Mouse (Mus musculus): ENCODE data around the gene Gatb.
"Not testable (repeated sequence)": the region's sequence is repeated elsewhere in the genome, so short reads cannot be mapped to it uniquely, and the experiment has no call there.

The Gatb gene

DNA sequence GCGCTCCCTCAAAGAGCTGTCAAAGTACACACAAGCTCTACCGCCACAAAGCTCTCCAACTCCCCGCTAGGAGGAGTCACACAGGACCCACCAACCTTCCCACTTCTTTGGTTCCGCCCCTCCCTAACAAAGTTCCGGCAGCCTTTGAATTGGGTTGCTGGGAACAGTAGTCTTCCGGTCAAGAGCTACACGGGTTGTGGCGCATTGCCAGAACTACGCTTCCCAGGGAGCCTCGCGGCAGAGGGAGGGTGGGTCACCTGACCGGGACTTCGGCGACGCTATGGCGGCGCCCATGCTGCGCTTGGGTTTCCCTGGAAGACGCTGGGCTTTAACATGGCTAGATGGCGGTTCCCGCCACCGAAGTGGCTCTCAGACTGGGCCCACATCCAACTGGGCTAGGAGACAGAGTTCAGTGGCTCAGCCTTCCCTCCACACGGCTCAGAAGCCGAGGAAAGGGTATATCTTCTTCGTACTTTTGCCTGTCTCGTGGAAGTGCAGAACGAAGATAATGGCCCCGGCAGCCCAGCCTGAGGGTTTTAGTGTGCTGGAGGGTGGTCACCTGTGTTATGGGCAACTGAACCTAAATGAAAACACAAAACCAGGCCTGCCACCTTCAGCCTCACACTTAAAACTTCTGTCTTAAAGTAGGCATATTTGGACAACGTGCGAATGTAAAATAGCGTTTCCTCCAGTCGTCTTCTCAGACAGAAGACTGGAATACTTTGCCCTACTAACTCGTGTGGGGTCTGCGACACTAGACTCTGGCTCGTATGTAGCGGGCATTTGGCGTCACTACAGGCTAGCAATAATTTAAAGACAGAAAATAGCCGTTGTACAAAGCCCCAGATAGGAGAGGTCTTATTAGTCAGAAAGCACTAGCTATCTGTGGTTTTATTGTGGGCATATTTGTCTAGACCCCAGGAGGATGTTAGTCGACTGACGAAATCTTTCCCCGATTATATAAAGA is at the start of gene Gatb:
TSS of gene Gatb (plus strand) at position 256 of the 967 bp plus-strand sequence.
- DNase-seq, result peak; percentile 99 to 100

DNA sequence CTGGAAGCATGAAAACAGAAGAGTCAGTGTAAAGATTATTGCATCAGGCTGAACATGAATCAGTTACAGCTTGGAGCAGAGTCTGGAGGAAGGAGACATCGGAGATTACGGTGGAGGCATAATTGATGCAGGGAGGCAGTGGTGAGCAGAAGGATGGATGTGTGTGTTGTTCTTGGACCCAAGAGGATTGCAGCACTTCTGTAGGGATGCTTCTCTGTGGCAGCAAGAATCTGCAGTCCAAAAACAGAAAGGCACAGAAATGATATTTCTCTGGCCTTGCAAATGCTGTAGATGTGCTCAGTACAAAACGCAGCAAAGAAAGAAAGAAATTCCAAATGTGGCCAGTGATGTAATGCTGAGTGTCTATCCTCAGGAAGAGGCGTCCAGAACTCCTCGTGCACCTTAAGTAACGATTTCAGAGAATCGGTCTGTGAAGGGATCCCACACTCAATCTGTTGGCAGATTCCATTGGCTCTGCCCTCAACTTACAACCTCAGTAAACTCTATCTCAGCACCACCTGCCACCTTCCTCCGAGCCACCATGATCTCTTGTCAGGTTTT is 43.2 kb upstream of the Gatb start:
- DNase-seq, result no peak

DNA sequence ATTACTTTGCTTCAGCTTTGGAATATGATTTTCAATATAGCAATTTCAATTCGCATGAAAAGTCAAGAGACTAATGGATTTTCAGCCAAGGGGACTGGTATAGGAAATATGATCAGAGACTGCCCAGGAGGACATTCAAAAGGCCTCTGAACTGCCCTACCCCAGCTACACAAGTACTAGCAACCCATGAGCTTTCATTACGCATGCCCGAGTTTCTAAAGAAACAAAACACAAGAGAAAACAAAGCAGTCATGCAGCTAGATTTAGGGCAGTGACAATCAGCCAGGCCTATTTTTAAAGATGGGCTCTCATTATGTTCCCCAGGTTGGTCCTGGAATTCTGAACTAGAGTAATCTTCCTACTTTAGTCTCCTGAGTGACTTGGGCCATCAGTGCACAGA is 41.5 kb upstream of the Gatb start:
- DNase-seq, result no peak

DNA sequence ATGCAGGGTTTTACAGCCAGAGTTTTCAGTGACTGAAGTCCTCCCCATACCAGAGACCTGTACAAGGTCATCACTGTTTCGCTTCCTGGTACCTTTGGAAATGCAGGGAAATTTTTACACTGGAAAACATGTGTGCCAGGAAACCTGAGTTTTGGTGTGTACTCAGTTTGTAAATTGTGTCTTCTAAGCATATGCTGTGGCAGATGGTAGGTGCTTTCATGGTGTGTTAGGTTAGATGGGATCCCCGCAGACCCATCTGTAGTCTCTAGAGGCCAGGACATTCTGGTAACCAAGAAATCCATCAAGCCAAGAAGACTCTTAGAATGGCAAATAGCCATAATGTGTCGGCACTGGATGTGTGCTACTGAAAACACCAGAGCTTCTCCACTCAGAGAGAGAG is 38.9 kb upstream of the Gatb start:
- DNase-seq, result peak; percentile 58 to 67

DNA sequence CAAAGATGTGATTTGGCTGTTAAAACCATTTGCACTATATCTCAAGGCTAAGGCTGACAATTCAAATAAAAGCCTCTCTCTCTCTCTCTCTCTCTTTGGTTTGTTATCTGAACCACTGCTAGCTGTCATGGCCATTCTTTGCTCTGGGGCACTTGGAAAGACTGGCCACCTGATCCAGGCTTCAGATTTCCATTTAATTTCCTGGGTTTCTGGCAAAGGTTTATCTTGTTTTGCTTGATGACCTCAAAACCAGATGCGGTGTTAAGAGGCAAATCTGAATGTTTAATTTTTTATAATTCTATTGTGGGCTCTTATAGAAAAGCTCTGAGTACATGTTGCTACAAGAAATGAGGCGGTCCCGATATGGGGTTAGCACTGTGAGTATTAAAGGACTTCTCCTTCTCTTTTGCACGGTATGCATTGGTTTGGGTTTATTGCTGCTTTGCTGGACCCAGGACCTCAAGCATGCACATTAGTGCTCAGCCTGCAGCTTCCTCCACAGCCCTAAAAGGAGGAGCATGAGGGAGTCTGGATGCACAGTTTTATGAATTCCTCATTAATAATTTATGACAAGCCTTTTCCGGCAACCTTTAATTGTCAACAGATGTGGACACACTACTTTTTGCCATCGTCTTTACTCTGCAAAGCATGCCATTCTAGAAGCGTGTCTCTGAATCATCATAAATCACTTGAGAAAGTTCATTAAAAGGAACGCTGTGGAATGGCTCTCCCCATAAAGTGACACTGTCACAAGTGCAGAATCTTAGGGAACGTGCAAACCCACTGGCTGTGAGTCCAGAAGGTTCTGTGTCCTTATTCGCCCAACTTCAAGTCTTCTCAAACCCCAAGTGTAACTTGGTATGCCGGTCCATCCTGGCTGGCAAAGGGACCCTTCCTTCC is 38.0 kb upstream of the Gatb start:
- DNase-seq, result no peak

DNA sequence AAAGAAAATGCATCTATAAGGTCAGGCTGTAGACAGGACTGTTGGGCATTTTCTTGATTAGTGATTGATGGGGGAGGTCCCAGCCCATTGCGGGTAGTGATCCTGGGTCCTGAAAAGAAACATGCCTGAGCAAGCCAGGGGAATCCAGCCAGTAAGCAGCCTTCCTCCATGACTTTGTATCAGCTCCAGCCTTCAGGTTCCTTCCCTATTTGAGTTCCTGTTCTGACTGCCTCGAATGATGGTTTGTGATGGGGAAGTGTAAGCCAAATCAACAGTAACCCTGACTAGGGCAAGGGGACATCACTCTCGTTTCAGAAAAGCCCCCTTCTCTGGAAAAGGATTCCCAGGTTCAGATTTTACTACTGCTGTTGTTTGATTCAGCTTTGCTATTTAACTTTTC is 31.2 kb upstream of the Gatb start:
- no peak for DNase-seq

DNA sequence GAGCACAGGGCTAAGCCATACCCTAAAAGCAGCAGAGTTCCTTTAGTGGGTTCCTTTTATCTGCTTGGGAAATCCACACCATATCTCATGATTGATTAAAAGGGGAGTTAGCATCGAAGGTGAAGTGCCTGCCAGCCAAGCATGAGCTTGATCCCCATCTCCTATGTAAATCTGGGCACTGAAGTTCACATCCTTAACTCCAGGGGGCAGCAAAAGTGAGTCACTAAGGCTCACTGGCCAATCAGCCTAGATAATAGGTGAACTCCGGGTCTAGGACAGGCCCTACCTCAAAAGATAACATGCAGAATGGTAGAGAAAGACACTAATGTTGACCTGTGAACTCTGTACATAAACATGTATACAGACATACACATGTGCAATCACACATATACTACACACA is 30.3 kb upstream of the Gatb start:
- DNase-seq, result peak in 1 of 2 experiments; percentile 40

DNA sequence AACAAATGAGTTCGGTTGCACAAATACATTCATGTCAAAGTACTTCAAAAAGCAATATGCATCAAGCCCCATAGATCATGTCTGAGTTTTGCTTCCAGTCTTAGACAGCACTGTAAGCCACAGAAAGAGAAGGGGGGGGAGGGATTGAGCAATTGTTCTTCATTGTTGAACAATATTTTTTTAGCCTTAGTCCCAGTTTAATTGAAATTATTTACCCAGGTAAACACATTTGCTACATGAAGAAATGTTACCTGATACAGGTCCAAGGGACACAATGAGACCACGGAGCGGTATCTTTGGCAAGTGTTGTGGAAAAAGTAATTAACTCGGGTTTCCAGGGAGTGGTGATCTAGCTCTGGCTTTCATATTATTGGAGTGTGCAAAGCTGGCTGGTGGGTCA is 23.6 kb upstream of the Gatb start:
- no peak for DNase-seq

DNA sequence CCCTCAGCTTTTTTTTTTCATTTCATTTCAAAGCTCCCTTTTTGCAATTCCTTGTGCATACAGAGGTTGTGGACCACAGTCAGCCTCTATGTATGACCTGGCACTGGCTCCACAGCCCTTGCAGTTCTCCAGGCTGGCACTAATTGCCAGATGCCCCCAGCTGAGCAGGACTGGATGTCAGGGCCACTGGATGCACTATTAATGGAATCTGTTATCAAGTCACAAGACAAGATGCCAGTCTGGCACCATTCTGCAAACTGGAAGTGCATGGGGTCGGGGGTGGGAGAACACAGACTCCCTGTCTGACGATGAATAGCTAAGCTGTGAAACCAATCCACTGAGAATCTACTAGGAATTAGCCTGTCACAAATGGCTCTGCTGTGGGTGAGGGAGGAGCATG is 22.6 kb upstream of the Gatb start:
- DNase-seq, result no peak

DNA sequence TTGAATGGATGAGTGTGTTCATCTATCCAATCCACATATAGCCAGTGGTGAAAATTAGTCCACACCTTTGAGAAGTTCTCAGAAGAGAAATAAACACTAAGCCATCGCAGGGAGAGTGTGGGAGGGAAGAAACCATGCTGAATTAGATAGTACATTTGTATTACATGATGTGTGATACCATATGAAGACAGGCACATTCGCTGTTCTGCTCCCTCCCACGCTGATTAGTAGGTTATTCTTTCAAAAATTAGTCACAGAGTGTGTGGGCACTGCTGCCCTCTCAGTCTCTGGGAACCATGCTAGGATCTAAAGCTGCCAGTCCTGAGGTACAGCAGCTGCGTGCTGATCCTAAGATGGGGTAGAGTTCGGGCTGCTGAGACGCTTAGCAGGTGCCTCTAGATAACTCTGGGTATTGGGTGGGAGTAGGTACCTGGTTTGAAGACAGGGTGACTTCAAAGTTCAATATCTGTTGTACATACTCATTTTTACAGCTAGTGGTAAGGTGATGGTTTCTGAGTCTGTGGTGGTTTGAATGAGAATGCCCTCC is 20.1 kb upstream of the Gatb start:
- no peak for DNase-seq

DNA sequence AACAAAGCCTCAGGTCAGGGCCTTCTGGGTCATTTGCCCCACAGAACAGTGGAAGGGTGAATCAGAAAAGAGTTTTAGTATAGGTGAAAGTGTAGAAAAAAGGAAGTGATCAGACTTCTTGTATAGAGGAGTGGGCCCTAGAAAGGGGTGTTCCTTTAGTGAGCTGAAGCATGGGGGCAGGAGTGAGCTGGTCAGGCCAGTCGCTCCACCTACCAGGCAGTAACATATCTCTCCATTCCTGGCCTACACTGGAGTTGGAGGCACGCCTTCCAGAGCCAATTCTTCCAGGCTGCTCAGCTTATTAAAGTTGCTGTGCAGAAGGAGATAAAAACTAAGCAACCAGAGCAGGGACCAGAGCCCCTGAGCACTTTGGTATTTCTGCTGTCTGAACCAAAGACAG is 9.3 kb upstream of the Gatb start:
- no peak for DNase-seq

DNA sequence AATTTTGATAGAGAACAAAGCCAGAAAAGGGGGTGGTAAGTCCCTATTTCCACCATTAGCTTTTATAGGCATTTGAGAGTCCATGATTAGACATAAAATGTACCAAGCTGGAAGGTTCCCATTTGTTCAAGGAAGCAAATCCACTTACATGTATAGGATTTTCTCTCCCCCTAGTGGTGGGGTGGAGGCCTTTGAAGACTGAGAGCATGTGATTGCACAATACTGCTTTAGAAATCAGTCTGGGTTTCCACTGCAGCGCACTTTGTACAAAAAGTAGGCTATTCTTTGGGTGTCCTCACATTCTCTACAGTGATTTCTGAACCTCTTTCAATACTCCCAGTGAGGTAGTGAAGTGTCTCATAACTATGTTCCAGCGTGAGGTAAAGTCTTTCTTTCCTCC is 2.6 kb upstream of the Gatb start:
- DNase-seq, result peak; percentile 58 to 76

DNA sequence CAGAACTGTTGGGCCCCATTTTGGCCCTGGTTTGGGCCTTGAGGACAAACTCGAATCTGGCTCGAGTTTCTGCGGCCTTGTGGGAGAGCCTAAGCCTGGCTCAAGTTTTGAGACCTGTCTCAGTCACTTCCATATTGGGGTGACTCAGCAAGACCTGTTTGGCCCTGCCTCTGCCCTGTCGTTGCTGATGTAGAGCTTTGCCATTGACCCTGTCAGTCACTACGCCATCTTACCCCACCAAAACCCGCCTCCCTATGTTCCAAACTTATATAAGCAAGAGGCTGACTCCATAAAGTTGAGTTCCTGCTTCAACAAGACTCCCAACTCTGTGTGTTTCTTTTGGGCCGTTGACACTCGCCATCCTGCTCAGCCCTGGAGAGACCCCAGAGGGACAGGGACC is 1.4 kb upstream of the Gatb start:
- DNase-seq, result not testable (repeated sequence)

DNA sequence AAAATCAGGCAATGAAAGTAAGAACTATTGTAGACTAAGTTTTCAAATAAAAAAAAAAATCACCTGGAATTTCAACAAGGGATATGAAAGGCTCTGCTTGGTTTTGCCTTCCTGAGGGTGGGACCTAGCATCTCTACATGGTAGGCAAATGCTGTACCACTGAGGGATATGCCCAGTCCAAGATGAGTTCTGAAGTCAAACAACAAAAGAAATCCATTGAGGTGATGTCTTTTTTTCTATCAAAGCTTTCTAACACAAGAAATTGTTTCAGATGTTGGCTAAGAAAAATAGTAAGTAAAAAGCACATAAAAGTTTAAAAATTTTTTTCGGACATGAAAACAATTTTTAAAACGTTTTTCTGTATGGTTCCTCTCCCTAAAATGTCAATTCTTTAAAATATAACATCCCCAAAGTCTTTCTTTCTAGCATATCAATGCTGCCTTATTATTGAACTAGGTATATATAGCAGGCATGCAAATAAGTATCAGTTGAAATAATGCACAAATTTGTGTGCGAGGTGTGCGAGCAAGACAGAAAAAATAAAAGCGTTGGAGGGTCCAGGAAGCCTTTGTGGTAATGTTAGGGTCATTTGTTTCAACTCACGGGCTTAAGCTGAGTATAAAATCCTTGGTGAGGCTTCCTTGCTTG is 579 bp upstream of the Gatb start:
- DNase-seq, result no peak

DNA sequence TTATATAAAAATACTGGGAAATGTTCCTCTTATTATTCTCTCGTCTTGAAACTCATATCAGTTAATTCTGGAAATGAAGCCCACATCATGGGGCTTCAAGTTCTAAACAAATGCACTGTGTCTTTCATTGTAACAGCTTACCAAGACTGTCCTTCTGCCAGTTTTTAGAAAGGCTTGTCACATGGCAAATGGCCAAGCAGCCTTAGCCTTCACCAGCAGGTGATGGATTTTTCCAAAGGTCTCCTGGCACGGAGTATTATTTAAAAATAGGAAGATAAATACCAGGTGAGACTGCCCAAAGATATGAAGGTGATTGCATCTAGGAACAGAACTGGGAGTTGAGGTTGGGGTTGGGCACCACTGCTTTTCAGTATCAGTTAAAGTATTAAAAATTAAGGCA is 8.8 kb downstream of the Gatb start:
- DNase-seq, result peak; percentile 56 to 80

DNA sequence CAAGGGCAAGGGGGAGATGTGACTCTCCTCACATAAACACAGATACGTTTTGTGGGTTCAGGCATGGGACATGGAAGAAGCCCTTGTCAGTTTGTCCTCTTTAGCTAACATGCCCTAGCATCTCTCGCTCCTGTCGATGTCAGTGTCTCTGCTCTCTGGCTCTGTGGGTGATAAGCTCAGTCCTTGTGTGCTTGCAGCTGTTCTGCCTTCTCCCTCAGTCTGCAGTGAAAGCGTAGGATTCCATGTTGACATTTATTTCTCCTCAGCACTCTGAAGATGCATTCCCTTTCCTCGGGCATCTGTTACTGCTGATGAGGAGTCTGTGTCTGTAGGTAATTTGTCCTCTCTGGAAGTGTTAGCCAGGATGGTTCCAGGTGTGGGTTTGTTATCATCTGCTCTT is 9.3 kb downstream of the Gatb start:
- DNase-seq, result peak in 1 of 2 experiments; percentile 34

DNA sequence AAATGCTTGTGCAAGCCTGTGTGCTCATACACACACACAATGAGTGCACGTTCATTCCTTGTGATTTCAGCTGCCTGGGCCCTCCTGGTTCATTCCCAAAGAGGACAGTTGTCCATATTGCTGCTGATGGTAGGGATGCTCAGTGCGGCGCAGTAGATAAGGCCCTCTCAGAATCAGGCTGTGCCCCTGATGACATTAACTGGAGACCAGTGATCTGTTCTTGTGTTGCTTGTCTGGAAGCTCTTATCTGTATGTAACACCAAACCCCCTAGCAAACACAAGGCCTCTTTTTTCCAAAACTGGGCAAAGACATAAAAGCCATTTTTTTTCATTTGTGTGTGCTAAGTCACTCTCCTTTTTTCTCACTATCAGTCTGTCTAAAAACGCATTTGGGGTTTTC is 11.0 kb downstream of the Gatb start:
- DNase-seq, result no peak

DNA sequence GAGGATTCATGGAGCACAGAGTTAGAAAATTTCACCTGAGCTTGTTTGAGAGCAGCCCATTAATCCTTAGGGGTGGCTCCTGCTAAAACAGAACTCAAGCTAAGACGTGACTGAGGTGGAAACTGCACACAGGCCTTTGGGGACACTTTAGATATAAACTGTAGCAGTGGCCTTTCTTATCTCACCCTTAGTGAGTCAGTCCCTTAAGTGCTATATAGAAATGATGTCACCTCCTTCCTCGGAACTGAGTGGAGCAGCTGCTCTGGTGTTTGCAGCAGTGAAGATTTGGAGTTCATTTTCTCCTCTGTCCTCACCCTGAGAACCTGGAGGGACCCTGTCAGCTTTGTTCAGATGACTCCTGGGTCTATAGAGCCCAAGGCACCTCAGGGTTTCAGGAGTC is 14.8 kb downstream of the Gatb start:
- DNase-seq, result no peak

DNA sequence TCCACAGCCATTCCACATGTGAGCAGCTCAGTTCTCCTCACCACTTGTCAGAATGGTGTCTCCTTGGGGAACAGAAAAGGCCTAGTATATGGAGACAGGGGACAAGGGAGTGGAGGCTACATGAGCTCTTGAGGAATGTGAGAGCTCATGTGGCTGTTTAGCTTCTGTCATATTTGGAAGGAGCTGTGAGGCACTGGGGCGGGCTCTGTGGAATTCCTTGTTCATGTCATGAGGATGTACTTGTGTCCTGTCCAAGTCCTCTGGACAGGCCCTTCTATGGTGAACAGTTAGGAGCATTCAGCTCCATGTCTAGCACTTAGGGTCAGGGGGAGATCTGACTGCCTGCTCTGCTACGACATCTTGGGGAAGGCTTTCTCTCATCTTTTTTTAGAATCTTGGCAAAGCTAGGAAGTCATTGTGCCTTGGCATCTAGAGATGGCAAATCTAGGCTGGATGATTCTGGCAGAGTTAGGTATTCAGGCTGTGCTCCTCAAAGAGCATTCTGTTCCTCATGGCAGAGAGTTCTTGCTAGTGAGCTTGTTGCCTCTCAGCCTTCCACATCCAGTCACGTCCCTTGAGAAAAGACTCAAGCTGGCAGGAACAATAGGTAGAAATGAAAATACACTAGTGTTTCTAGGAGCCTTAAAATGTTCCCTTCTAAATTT is 16.3 kb downstream of the Gatb start:
- DNase-seq, result peak; percentile 39 to 49

DNA sequence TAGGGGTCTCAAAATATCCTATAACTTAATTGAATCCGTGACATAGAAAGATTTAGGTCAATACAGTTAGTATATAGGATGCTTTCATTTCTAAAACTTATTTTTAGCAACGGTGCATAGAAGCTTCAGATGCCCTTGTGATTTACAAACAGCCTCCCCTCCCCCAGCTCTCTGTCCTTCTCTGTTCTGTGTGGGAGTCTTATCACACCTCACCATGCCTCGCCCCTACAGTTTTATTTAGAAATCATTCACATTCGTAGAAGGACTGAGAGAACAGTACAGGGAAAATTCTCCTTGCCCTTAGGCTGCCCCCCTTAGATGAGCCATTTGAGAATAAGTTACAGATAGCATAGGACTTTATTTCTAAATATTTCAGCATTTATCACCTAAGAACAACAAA is 18.1 kb downstream of the Gatb start:
- DNase-seq, result no peak

DNA sequence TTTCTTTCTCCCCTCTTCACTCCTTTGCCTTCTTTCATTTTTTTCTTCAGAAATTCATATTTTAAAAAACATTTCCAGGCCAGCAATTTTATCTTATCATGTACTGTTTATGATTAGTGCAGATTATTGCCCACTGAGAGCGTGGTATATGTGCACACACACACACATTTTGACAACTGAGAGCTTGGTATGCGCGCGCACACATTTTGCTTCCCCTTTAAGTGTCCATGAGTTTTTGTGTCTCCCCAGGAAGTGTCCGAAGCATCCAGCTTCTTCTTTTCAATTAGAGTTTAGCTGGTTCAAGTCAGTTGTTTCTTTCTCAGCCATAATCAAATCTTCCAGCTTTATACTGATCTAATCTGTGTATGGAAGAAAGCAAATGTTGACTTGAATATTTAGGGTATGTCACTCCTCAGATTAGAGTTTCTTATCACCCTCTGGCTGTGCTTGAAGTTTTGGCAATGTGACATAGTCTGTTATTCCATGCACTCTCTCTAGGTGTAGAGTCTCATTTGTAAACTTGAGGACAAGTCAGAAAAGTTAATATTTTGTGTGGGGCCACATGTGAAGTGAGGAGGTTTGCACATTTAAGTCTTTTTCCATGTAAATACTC is 18.8 kb downstream of the Gatb start:
- DNase-seq, result no peak

DNA sequence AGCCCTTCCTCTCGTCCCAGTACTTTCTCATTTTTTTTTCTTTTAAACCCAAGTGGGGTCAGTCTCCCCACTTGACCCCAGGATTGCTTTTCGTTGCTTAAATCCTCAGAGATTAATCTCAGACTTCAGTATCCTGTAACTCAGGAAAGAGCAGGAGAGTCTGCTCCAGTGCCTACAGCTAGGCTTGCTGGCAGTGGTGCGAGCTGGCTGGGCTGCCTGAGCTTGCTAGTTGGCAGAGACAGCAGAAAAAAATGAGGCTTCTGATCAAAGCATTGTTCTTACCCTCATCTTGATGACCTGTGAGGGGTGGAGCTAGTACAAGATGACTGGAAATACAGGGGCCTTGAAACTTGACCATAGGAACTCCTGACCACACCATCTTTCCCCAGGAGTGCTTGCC is 20.5 kb downstream of the Gatb start:
- peak; percentile 46 to 57 for DNase-seq
